Comparison of ENCODE assay signal across 10 mouse cellular contexts in the genomic region with DNA sequence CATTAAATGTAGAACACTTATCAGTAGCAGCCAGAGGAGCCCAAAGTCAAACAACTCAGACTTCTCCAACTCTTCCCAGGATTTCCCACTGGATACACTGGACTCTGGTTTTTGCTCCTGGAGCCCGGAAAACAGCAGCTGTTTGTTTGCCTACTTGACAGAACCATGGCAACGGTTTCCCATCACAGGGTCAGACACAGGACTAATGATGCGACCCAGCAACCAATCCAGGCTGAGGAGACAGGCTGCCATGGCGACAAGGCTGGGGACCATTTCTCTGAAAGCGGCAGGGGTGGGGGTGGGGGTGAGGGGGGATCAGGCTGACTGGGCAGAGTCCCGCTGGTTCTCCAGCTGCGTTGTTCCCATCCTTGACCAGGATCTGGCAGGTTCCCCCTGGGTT. TPM values are rescaled to one million over a fixed set of nuclear protein-coding genes. Genes with fewer than 3 reads are reported as not detected.
A peak's percentile ranks its signal among the peaks of the same experiment; 100 is the strongest.
DNase-seq lines count a peak whose midpoint lies in the region; ATAC-seq lines count a peak whose summit lies in the region.
"Had no signal": no experiment of that assay in that cellular context is flagged by ENCODE, and none has a peak within 500 bp of the region (broad histone marks: within the 10 kb centered on the region; RNA-seq: fewer than 3 reads in every experiment).

No protein-coding gene starts in this region.

- WGBS in heart, embryonic 10.5 days = 22% methylated on average over 7 of the region's 7 CpGs
- 5% methylated on average over 7 of the region's 7 CpGs for WGBS in midbrain, embryonic 11.5 days

- H3K4me3 ChIP-seq in heart, embryonic 10.5 days = no peak overlapping the region
- H3K4me3 ChIP-seq in midbrain, embryonic 11.5 days (ENCODE audit: low read depth, low read length) = no peak overlapping the region
- H3K4me3 ChIP-seq: heart, embryonic 15.5 days had no signal

- H3K36me3 ChIP-seq in heart, embryonic 10.5 days = no peaks in the 10 kb centered on the region
- H3K36me3 ChIP-seq in midbrain, embryonic 11.5 days (ENCODE audit: control insufficient read depth, insufficient read depth, low read length) = no peaks in the 10 kb centered on the region
- H3K36me3 ChIP-seq: heart, embryonic 15.5 days had no signal

- no peaks in the 10 kb centered on the region for H3K27me3 ChIP-seq in heart, embryonic 10.5 days (ENCODE audit: insufficient read depth, poor library complexity, severe bottlenecking)
- H3K27me3 ChIP-seq in midbrain, embryonic 11.5 days (ENCODE audit: control insufficient read depth, insufficient read depth, low read length) = no peaks in the 10 kb centered on the region

- peaks cover 16% of the 10 kb centered on the region for H3K4me1 ChIP-seq in heart, embryonic 10.5 days
- H3K4me1 ChIP-seq in midbrain, embryonic 11.5 days (ENCODE audit: control insufficient read depth, insufficient read depth, low read length) = peaks cover 14% of the 10 kb centered on the region

- peak; percentile 46 for DNase-seq in frontal cortex, postnatal 10 days (ENCODE audit: low spot score in 2 of 2)
- no peak for DNase-seq in frontal cortex, postnatal 14 days (ENCODE audit: low spot score in 2 of 2)
- peak; percentile 81 for DNase-seq in brain, adult 2 months (ENCODE audit: low read depth, low spot score)
- peak; percentile 81 for DNase-seq in heart, embryonic 10.5 days (ENCODE audit: low spot score)
- DNase-seq in midbrain, embryonic 11.5 days (ENCODE audit: low spot score, missing footprints) = peak; percentile 91
- no peak for DNase-seq in Muller cell, postnatal 12 days (ENCODE audit: inconsistent ontology term)
- no peak for DNase-seq in thymus, postnatal 14 days

- H3K9me3 ChIP-seq in heart, embryonic 10.5 days = no peaks in the 10 kb centered on the region
- H3K9me3 ChIP-seq in midbrain, embryonic 11.5 days (ENCODE audit: control insufficient read depth, low read length) = no peaks in the 10 kb centered on the region
- H3K9me3 ChIP-seq: heart, embryonic 15.5 days had no signal

- H3K27ac ChIP-seq in heart, embryonic 10.5 days = no peak overlapping the region
- peak overlapping the region; percentile 25 for H3K27ac ChIP-seq in midbrain, embryonic 11.5 days (ENCODE audit: low read depth, low read length)
- H3K27ac ChIP-seq: heart, embryonic 15.5 days had no signal

- peak; percentile 96 for ATAC-seq in midbrain, embryonic 11.5 days (ENCODE audit: low FRiP score)
- ATAC-seq in megakaryocyte-erythroid progenitor cell, adult 5-6 weeks (replicated peaks; ENCODE audit: low FRiP score, low TSS enrichment, poor library complexity, severe bottlenecking) = no peak

- peak overlapping the region; percentile 15; the same call in 1 of the 2 replicates for H3K4me2 ChIP-seq in midbrain, embryonic 11.5 days
- H3K4me2 ChIP-seq: heart, embryonic 15.5 days had no signal

- no peak overlapping the region for H3K9ac ChIP-seq in midbrain, embryonic 11.5 days (ENCODE audit: low read length)
- H3K9ac ChIP-seq: heart, embryonic 15.5 days had no signal

RNA-seq across cellular contexts. Expression of gene Resp18, which starts 11.2 kb away (rescaled TPM):
- polyA plus RNA-seq in heart, embryonic 10.5 days (2016; fragmentation: Nextera tagmentation; extraction: Ambion mirVana) = not detected in 2 replicates
- 28.5 and 34.8 TPM in 2 replicates for polyA plus RNA-seq in midbrain, embryonic 11.5 days (2014; fragmentation: Nextera tagmentation; extraction: Ambion mirVana)
- not detected in 2 replicates for total RNA-seq in megakaryocyte-erythroid progenitor cell, adult 5-6 weeks (2014; fragmentation: Nextera tagmentation)
- total RNA-seq in megakaryocyte-erythroid progenitor cell, adult 5-6 weeks (2017) = not detected in 2 replicates

RNA-seq across cellular contexts. Expression of gene Ptprn, which starts 25.1 kb away (rescaled TPM):
- polyA plus RNA-seq in heart, embryonic 10.5 days (2016; fragmentation: Nextera tagmentation; extraction: Ambion mirVana) = 0.70 and 0.84 TPM in 2 replicates
- 4.2 and 4.4 TPM in 2 replicates for polyA plus RNA-seq in midbrain, embryonic 11.5 days (2014; fragmentation: Nextera tagmentation; extraction: Ambion mirVana)
- total RNA-seq in megakaryocyte-erythroid progenitor cell, adult 5-6 weeks (2014; fragmentation: Nextera tagmentation) = 0.31 TPM in 1 of 2 replicates, not detected in the other
- total RNA-seq in megakaryocyte-erythroid progenitor cell, adult 5-6 weeks (2017) = 0.08 TPM in 1 of 2 replicates, not detected in the other

RNA-seq across cellular contexts. Expression of gene Dnpep, which starts 28.4 kb away (rescaled TPM):
- 142 and 144 TPM in 2 replicates for polyA plus RNA-seq in heart, embryonic 10.5 days (2016; fragmentation: Nextera tagmentation; extraction: Ambion mirVana)
- polyA plus RNA-seq in midbrain, embryonic 11.5 days (2014; fragmentation: Nextera tagmentation; extraction: Ambion mirVana) = 149 TPM in 2 replicates
- total RNA-seq in megakaryocyte-erythroid progenitor cell, adult 5-6 weeks (2014; fragmentation: Nextera tagmentation) = 47.3 and 48.2 TPM in 2 replicates
- 45.3 and 50.8 TPM in 2 replicates for total RNA-seq in megakaryocyte-erythroid progenitor cell, adult 5-6 weeks (2017)

RNA-seq across cellular contexts. Expression of gene Dnajb2, which starts 53.2 kb away (rescaled TPM):
- 24.5 and 32.4 TPM in 2 replicates for polyA plus RNA-seq in heart, embryonic 10.5 days (2016; fragmentation: Nextera tagmentation; extraction: Ambion mirVana)
- polyA plus RNA-seq in midbrain, embryonic 11.5 days (2014; fragmentation: Nextera tagmentation; extraction: Ambion mirVana) = 15.9 and 18.1 TPM in 2 replicates
- total RNA-seq in megakaryocyte-erythroid progenitor cell, adult 5-6 weeks (2014; fragmentation: Nextera tagmentation) = 15.2 and 18.3 TPM in 2 replicates
- 14.2 and 21.7 TPM in 2 replicates for total RNA-seq in megakaryocyte-erythroid progenitor cell, adult 5-6 weeks (2017)

RNA-seq across cellular contexts. Expression of gene A630095N17Rik, which starts 57.5 kb away (rescaled TPM):
- not detected in 2 replicates for polyA plus RNA-seq in heart, embryonic 10.5 days (2016; fragmentation: Nextera tagmentation; extraction: Ambion mirVana)
- not detected in 2 replicates for polyA plus RNA-seq in midbrain, embryonic 11.5 days (2014; fragmentation: Nextera tagmentation; extraction: Ambion mirVana)
- not detected in 2 replicates for total RNA-seq in megakaryocyte-erythroid progenitor cell, adult 5-6 weeks (2014; fragmentation: Nextera tagmentation)
- not detected in 2 replicates for total RNA-seq in megakaryocyte-erythroid progenitor cell, adult 5-6 weeks (2017)
- polyA plus RNA-seq: heart, embryonic 15.5 days; lung, embryonic 16.5 days had no signal

Comparison
In these comparisons a context has a peak if more than half of its experiments do, and no peak if none do; other contexts are left out.
1. DNase-seq: peak in frontal cortex, postnatal 10 days (2 of 2), brain, adult 2 months (single experiment), heart, embryonic 10.5 days (single experiment) and midbrain, embryonic 11.5 days (single experiment); none in frontal cortex, postnatal 14 days (0 of 2), Muller cell, postnatal 12 days (single experiment) and thymus, postnatal 14 days (single experiment).
2. RNA of gene Resp18, which starts 11.2 kb away (polyA plus RNA-seq): 28.5 to 34.8 TPM in midbrain, embryonic 11.5 days; not detected in heart, embryonic 10.5 days; every median in the first group is over 10 times any median in the second.